Mouse (Mus musculus): Measurements from ENCODE around the gene Btn2a2.

GRCm38 (mm10) chr13:23445156-23445555 lies 43.5 kb downstream of the Btn2a2 start:
- TF ChIP-seq POLR2A (IDR thresholded peaks at IDR 0.05; ENCODE audit: borderline replicate concordance, insufficient read depth, low read length) (no peak), CTCF (IDR thresholded peaks at IDR 0.05; ENCODE audit: borderline replicate concordance, insufficient read depth, low read depth, low read length) (no peak)

Measured in cerebellum, adult 2 months (tissue).